Mouse (Mus musculus): ENCODE data around the gene Zp1. TPM values are rescaled to one million over a fixed set of nuclear protein-coding genes. Genes with fewer than 3 reads are reported as not detected.

The Zp1 gene
- total RNA-seq, 4 experiments from 2014 or later = not detected

DNA sequence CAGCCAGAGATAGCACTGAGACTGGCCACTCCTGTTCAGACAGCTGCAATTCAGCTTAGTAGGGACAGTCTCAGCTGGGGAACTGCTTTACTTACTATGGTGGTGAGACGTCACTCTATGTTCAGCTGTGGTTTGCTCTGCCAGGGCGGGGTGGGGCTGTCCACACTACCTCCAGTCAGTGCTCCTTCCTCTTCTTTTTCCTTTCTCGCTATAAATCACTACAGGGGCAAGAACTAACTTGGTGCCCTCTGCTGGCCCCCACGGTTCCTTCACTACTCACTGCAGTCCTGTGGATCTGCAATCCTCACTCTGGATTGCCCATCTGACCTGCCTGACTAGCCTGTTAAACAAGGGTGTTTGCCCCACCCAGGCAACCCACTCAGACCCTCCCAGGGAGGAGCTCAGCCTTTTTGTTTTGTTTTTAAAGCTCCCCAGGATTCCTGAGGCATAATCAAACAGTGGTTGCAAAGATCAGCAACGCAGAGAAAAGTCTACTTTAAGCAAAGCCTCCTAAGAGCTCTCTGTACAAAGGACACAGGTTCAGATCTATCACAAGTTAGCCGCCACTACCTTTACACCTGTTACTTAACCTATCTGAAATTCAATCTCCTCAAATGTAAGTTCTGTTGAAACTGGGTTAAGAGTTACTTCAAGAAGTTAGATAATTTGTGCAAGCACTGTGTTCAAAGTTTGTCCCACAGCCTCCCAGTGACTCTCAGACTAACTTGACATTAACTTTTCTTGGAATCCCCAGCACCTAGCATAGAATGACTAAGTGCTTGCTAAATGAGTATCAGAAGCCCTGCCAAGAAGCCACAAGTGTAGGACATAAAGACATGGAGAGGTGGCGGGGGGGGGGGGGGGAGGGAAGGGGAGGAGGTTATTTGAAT is 40.1 kb downstream of the Zp1 start:
- DNase-seq (ENCODE audit: low spot score in 2 of 2) = no peak

DNA sequence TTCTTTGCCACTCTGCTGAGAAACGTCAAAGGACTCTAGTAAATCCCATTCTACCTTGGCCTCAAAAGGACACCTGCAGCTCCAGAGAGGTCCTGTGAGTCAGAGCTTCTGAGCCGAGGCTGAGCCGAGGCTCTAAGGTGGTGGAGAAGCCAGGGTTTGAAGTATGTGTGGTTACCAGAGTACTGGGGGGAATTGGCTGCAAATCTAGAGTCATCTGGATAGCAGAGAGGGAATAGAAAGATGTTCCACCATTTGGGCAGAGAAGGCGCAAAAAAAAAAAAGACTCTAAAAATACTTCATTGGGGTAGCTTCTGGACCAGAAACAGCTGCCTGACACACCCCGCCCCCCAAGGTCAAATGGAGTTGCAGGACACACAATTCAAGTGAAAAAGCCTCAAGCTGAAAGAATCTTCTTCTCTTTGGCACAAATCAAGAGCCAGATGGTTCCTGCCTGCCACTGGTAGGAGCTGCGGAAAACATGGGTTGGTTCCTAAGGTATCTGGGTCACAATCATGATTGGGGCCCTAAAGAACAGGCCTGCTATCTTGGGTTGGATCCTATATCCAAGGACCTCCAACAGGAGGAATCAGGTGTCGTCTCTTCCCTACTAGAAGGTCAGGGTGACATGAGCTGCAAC is 42.1 kb downstream of the Zp1 start:
- no peak for DNase-seq (ENCODE audit: low spot score in 2 of 2)

DNA sequence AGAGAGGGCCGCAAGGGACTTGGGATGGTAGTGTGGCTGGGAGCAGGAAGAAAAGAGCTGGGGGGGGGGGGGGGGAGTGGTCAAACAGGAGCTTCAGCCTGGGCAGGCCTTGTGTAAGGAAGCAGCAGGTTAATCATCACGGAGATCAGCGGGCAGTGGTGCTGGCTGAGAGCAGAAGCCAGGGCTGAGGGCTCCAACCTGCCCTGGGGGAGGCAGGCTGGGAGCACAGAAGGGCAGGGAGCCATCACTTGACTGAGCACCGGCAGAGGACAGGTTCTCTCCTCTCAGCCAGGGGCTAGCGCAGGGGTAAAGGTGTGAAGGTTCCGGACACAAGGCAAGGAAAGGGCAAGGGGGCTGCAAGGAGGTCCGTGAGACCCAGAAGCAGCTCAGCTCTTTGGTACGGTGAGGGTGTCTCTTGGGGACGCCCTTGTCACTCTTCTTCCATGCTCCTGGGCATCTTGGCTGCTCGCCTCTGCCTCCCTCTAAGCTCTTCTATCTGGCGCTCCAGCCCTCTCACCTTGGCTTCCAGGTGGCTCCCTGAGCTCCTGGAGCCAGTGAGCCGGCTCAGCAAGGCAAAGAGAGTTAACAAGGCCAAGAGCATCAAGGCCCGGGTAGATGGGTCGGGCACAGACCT is 49.0 kb downstream of the Zp1 start:
- no peak for DNase-seq (ENCODE audit: low spot score in 2 of 2)

DNA sequence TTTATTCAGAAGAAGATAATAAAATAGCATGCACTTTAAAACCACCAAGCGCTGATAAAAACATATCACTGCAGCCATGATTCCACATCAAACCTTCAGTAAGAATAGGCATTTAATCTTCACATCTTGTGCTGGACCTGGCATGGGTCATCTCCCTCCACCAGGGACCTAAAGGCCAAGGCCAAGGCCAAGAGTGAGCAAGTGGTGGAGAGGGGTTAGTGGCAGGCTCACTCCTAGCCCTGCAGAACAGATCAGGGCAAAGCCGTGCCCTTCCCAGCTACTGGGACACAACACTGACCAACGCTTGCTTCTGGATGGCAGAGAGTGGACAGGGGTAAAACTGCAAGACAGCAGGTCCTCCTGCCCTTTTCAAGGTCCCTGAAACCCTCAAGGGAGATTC is 49.8 kb downstream of the Zp1 start:
- DNase-seq (ENCODE audit: low spot score in 2 of 2) = no peak

DNA sequence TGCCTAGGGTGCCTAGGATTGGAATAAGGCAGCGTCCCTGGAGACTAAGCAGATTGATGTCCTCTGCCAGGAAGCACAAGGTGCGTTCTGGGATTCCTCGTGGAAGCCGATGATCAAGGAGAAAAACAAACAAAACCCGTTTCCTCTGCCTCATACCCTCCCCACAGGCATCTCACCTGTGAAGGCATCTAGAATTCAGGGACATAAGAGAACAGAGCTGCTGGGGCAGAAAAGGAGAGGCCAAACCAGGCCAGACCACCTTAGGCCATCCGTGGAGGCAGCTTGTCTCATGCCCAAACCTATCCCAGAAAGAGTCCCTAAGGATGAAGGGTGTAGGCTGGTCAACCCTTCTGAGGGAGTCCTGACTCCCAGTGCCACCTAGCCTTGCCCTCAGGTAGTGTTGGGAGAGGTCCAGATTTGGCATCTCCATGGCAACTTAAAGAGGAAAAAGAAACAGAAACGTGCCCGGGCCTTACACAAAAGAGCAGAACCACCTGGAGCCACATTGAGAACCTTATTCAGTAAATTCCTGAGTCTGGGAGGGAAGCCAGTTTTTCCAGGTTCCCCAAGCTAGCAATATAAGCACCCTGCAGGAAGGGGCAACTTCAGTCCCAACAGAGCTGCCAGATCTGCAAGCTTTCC is 50.4 kb downstream of the Zp1 start, which contains the start of gene Tmem132a:
TSS of gene Tmem132a (minus strand) at position 55 of the 642 bp plus-strand sequence.
- DNase-seq (ENCODE audit: low spot score in 2 of 2) = no peak

DNA sequence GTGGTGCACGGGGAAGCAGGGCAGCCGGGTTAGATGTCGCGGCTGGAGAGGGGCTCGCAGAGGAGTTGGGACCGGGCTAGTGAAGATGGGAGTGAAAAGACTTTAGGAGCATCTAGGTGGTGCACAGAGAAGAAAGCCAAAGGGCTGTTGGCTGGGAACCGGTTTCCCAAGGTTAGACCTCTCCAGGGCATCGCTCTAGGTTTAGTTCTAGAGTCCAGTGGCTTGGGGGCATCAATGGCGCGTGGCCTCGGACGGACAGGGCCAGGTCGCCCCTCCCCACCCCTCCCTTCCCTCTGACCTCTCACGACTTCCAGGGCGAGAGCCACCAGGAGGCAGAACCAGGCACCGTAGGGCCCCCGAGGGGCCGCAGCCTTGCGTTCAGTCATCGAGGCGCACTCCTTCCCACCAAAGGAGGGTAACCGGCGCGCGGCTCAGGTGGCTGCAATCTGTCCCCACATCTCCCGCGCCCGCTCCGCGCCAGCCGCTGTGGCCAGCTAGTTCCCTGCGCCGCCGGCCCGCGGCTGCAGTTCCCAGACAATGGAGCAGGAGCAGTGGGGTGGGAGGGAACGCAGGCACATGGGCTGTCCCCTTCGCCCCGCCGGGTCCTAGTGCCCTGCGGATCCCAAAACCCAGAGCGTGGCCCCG is 51.1 kb downstream of the Zp1 start:
- DNase-seq (ENCODE audit: low spot score in 2 of 2) = peak; percentile 78 to 84

DNA sequence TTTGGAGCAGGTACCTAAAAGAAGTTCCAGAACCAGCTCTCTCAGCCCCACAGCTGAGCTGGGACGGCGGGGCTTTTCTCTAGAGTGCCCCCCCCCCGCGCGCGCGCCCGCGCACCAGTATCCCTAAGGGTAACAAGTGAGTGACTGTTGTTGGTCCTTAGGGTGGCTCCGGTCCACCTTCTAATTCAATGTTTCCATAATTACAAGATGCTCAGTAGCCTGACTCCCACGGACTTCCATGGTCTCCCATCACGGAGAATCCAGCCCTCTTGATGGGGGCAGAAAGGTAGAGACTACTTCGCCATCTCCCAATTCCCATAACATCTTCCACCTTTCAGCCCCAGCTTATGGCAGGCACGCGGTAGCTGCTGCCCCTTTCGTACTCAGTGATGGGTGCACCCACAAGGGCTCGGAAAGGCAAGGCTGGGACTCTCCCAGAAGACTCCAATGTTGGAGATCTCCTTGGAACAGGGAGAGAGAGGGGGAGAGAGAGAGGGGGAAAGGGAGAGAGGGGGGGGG is 51.8 kb downstream of the Zp1 start:
- no peak for DNase-seq (ENCODE audit: low spot score in 2 of 2)

DNA sequence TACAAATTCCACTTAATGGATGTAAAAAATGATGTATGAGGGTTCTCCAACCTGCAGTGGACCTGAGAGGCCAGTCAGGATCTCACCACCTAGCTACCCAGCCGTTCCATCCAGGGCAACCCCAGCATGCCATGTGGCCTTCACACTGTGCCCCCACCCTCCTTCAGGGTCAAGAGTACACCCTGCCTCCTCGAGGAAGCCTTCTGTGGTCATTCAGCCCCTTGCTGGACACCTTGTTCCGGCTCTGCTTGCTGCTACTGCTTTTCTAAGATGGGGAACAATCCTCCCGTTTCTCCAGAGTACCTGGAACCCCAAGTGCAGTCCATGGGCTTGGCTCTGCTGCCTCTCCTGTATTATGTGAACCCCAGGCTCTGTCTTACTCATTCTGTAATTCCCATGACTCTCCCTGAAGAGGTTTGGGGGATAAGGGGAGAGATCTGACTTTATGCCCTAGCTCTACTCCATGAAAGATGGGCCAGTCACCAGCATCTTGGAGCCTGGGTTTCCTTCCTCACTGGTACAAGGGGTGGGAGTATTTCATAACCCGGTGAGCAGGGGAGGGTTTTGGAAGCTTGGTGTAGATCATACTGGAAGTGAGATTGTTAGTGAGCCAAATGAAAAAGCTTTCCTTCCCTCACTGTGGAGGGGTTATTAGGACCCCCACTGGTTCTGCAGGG is 52.3 kb downstream of the Zp1 start:
- no peak for DNase-seq (ENCODE audit: low spot score in 2 of 2)

DNA sequence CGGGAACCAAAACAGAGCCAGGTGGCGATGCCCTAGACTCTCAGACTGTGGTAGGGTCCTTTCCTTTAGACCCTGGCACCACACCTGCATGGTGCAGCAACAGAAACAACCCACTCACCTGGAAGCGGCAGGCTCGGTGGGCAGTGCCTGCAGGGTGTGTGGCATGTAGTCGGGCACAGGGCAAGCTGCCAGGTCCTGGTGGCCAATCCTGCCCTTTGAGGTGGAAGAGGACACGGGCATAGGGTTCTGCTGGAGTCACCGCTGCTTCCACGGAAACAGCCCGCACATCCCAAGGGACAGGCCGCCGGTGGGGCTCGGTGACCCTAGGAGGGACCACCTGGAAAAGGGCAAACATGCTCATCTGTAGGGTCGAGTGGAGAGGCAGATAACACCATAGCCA is 54.1 kb downstream of the Zp1 start:
- DNase-seq (ENCODE audit: low spot score in 2 of 2) = no peak

Other genes starting within 250 kb of the Zp1 start
- not detected for gene Pga5, start 242.6 kb downstream of the Zp1 start, total RNA-seq (2022)
- gene Vps37c, start 231.9 kb downstream of the Zp1 start, total RNA-seq (2022) = 10 to 100 TPM; 18.0 to 22.6 (median 20.7) TPM
- gene Cd5, start 181.6 kb downstream of the Zp1 start, total RNA-seq (2022) = under 1 TPM in 3 of 4 experiments, not detected in 1; 0.14 to 0.59 (median 0.58) TPM
- gene Cd6, start 90.6 kb downstream of the Zp1 start, total RNA-seq (2022) = under 1 TPM in 3 of 4 experiments, not detected in 1; 0.16 to 0.20 (median 0.18) TPM
- 10 to 100 TPM in 2 of 4 experiments, 1 to 10 TPM in 2; 1.1 to 19.4 (median 6.8) TPM for gene Slc15a3, start 80.9 kb downstream of the Zp1 start, total RNA-seq (2022)
- gene Tmem132a, start 50.7 kb downstream of the Zp1 start, total RNA-seq (2022) = 100 to 1,000 TPM; 132 to 156 (median 148) TPM
- 10 to 100 TPM; 48.5 to 57.8 (median 54.0) TPM for gene Tmem109, start 38.6 kb downstream of the Zp1 start, total RNA-seq (2022)
- 100 to 1,000 TPM; 188 to 216 (median 197) TPM for gene Prpf19, start 25.4 kb downstream of the Zp1 start, total RNA-seq (2022)
- under 1 TPM in 2 of 4 experiments, not detected in 2; 0.16 to 0.35 TPM for gene Ptgdr2, start 16.5 kb upstream of the Zp1 start, total RNA-seq (2022)
- gene Ccdc86, start 28.6 kb upstream of the Zp1 start, total RNA-seq (2022) = 10 to 100 TPM in 2 of 4 experiments, 1 to 10 TPM in 2; 8.1 to 10.5 (median 9.8) TPM
- gene Ms4a10, start 54.0 kb upstream of the Zp1 start, total RNA-seq (2022) = not detected
- gene Ms4a15, start 72.6 kb upstream of the Zp1 start, total RNA-seq (2022) = not detected
- gene Ms4a18, start 97.4 kb upstream of the Zp1 start, total RNA-seq (2022) = not detected
- not detected for gene Ms4a8a, start 160.5 kb upstream of the Zp1 start, total RNA-seq (2022)
- not detected for gene 1700017D01Rik, start 210.2 kb upstream of the Zp1 start, total RNA-seq (2022)
- gene 1700025F22Rik, start 244.7 kb upstream of the Zp1 start, total RNA-seq (2022) = not detected